Mouse (Mus musculus) heart, postnatal 0 days (tissue): Measurements from ENCODE around the gene Acrbp.

Source experiments
- CTCF ChIP-seq: IDR thresholded peaks from 2 replicates; pipeline ENCODE4 v1.5.1; 2016; ENCODE audit warnings: antibody characterized with exemption, control low read depth, low read depth
- EP300 ChIP-seq: IDR thresholded peaks from 2 replicates; pipeline ENCODE4 v1.6.1; 2016; ENCODE audit warnings: antibody characterized with exemption, low read depth

DNA sequence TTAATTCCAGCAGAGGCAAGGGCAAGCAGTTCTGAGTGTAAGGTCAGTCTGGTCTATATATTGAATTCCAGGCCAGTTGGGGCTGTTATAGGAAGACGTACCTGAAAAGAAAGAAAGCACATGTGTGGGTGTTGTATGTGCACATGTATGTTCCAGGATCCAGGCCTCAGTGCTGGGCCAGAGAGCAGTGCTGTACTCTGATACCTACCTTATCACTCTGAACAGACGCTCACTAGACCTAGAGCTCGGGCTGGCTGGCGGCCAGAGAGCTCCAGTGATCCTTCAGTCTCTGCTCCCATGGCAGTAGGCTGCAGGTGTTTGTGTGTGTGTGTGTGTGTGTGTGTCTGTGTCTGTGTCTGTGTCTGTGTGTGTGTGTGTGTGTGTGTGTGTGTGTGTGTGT is 54.7 kb downstream of the Acrbp start:
- TF ChIP-seq CTCF (no peak), EP300 (no peak)
